Mouse (Mus musculus): ENCODE data around the gene Hibch.

DNA sequence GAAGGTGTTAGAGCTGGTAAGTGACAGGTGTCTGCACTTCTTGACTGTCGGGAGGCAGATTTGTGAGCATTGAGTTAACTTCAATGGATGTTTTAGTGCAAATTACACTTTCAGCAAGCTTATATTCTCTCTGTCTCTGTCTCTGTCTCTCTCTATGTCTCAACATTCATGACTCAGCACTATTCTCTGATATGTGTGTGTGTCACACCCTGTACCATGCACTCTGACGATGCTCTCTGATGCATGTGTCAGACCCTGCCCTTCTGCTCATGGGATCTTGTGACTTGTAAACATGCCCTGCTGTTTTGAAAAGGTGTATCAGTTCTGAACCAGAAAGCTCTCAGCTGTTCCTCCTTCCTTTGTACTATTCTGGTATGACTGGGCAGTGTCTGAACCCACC, 71.9 kb downstream of the Hibch start:
- TF ChIP-seq CTCF (IDR thresholded peaks at IDR 0.05; ENCODE audit: borderline replicate concordance, control insufficient read depth, extremely low read depth, insufficient read depth, low read length, poor library complexity) (no peak), POLR2A (IDR thresholded peaks at IDR 0.05; ENCODE audit: control insufficient read depth, extremely low read depth, insufficient read depth, low read length, poor library complexity) (no peak)

All from thymus, adult 2 months (tissue).